16 mouse cellular contexts compared by ENCODE assay signal in genomic region chr11:53184698-53185097, GRCm38 (mm10).
DNase-seq lines count a peak whose midpoint lies in the region; ATAC-seq and TF ChIP-seq lines count a peak whose summit lies in the region.
"Had no signal": no experiment of that assay in that cellular context is flagged by ENCODE, and none has a peak within 500 bp of the region (broad histone marks: within the 10 kb centered on the region; RNA-seq: fewer than 3 reads in every experiment).

No protein-coding gene starts in this region.

- H3K4me1 ChIP-seq in bone marrow, adult 2 months (ENCODE audit: control insufficient read depth, insufficient read depth, low read length) = peaks cover 8% of the 10 kb centered on the region
- H3K4me1 ChIP-seq in megakaryocyte, embryonic 14.5 days = peaks cover 8% of the 10 kb centered on the region
- no peaks in the 10 kb centered on the region; the same call in 1 of the 2 replicates for H3K4me1 ChIP-seq in midbrain, embryonic 14.5 days (ENCODE audit: control insufficient read depth, insufficient read depth, low read length)
- H3K4me1 ChIP-seq: embryonic facial prominence, embryonic 13.5 days had no signal

- H3K4me3 ChIP-seq in bone marrow, adult 2 months (replicated peaks; ENCODE audit: control insufficient read depth, low read depth, low read length) = peak overlapping the region; percentile 27
- peak overlapping the region; percentile 47 for H3K4me3 ChIP-seq in megakaryocyte, embryonic 14.5 days (replicated peaks)
- H3K4me3 ChIP-seq in midbrain, embryonic 14.5 days (replicated peaks; ENCODE audit: low read depth, low read length) = no peak overlapping the region
- H3K4me3 ChIP-seq: embryonic facial prominence, embryonic 13.5 days; heart, adult 2 months; hindbrain, embryonic 15.5 days; myocyte had no signal

- H3K9me3 ChIP-seq in megakaryocyte, embryonic 14.5 days = no peaks in the 10 kb centered on the region
- no peaks in the 10 kb centered on the region for H3K9me3 ChIP-seq in midbrain, embryonic 14.5 days (ENCODE audit: control insufficient read depth, low read length)
- H3K9me3 ChIP-seq: embryonic facial prominence, embryonic 13.5 days; hindbrain, embryonic 15.5 days had no signal

- WGBS in bone marrow, adult 2 months = under 1% methylated on average over 5 of the region's 5 CpGs
- 81% methylated on average over 5 of the region's 5 CpGs for WGBS in midbrain, embryonic 14.5 days

- no peak for ATAC-seq in midbrain, embryonic 14.5 days (ENCODE audit: low FRiP score, low TSS enrichment)
- ATAC-seq: intestine, postnatal 0 days had no signal

- peak overlapping the region; percentile 68 for H3K27ac ChIP-seq in bone marrow, adult 2 months (ENCODE audit: control insufficient read depth, insufficient read depth, low read depth, low read length, poor library complexity)
- H3K27ac ChIP-seq in midbrain, embryonic 14.5 days (replicated peaks; ENCODE audit: low read depth, low read length) = no peak overlapping the region
- H3K27ac ChIP-seq: embryonic facial prominence, embryonic 13.5 days; heart, adult 2 months; hindbrain, embryonic 15.5 days had no signal

- TF ChIP-seq CTCF in bone marrow, adult 2 months (IDR thresholded peaks at IDR 0.05; ENCODE audit: control insufficient read depth, insufficient read depth, low read length) = no peak

- H3K9ac ChIP-seq in midbrain, embryonic 14.5 days (replicated peaks; ENCODE audit: low read length) = no peak overlapping the region
- H3K9ac ChIP-seq: embryonic facial prominence, embryonic 13.5 days; hindbrain, embryonic 15.5 days; lung, embryonic 14.5 days had no signal

- peak; percentile 29; the same call in 1 of the 2 replicates for TF ChIP-seq POLR2A in bone marrow, adult 2 months (IDR thresholded peaks at IDR 0.05; ENCODE audit: borderline replicate concordance, control insufficient read depth, low read depth, low read length)

- peaks cover 10% of the 10 kb centered on the region for H3K27me3 ChIP-seq in megakaryocyte, embryonic 14.5 days (replicated peaks)
- H3K27me3 ChIP-seq in midbrain, embryonic 14.5 days (ENCODE audit: control insufficient read depth, insufficient read depth, low read length) = no peaks in the 10 kb centered on the region
- H3K27me3 ChIP-seq: embryonic facial prominence, embryonic 13.5 days; hindbrain, embryonic 15.5 days had no signal

- peak; percentile 15 for DNase-seq in lung, postnatal 36 days
- no peak for DNase-seq in lung, adult 18-20 months
- DNase-seq in spleen, postnatal 36 days (ENCODE audit: low spot score in 2 of 2) = peak; percentile 69 to 76
- no peak for DNase-seq in gastrocnemius, adult 8-10 months (ENCODE audit: low spot score in 2 of 2)
- DNase-seq in midbrain, embryonic 14.5 days = no peak
- no peak for DNase-seq in cerebellum, postnatal 10 days
- DNase-seq: cerebellum, postnatal 36 days; lung, embryonic 14.5 days had no signal

- H3K36me3 ChIP-seq in megakaryocyte, embryonic 14.5 days (replicated peaks; ENCODE audit: low read length) = no peaks in the 10 kb centered on the region
- no peaks in the 10 kb centered on the region for H3K36me3 ChIP-seq in midbrain, embryonic 14.5 days (ENCODE audit: control insufficient read depth, insufficient read depth, low read length)
- H3K36me3 ChIP-seq: embryonic facial prominence, embryonic 13.5 days; hindbrain, embryonic 15.5 days had no signal

- H3K4me2 ChIP-seq in midbrain, embryonic 14.5 days (ENCODE audit: low read length) = no peak overlapping the region
- H3K4me2 ChIP-seq: embryonic facial prominence, embryonic 13.5 days; hindbrain, embryonic 15.5 days; lung, embryonic 14.5 days; midbrain, embryonic 11.5 days had no signal

Comparison
In these comparisons a context has a peak if more than half of its experiments do, and no peak if none do; other contexts are left out.
1. DNase-seq: peak in lung, postnatal 36 days (single experiment) and spleen, postnatal 36 days (2 of 2); none in lung, adult 18-20 months (0 of 2), gastrocnemius, adult 8-10 months (0 of 2), midbrain, embryonic 14.5 days (single experiment) and cerebellum, postnatal 10 days (0 of 2).